Mouse (Mus musculus): ENCODE data around the gene Exoc4. TPM values are rescaled to one million over a fixed set of nuclear protein-coding genes. Genes with fewer than 3 reads are reported as not detected.

The Exoc4 gene
- polyA plus RNA-seq, 1 experiment from 2014 or later: 70.0 TPM

GRCm38 (mm10) chr6:33294626-33295025 lies 45.7 kb downstream of the Exoc4 start:
- H3K9ac ChIP-seq (replicated peaks; ENCODE audit: low read depth, low read length): no peak overlapping the region
- H3K4me1 ChIP-seq (replicated peaks; ENCODE audit: control insufficient read depth, insufficient read depth, low read length): peaks cover 2% of the 10 kb centered on the region; the same call in 1 of the 2 replicates
- H3K36me3 ChIP-seq (ENCODE audit: control insufficient read depth, insufficient read depth): peaks cover 2% of the 10 kb centered on the region; the same call in 1 of the 2 replicates
- H3K4me3 ChIP-seq (replicated peaks; ENCODE audit: low read length): no peak overlapping the region
- H3K27me3 ChIP-seq (replicated peaks; ENCODE audit: control insufficient read depth, insufficient read depth, low read length): no peaks in the 10 kb centered on the region
- WGBS: 60% methylated on average over 2 of the region's 2 CpGs
- H3K9me3 ChIP-seq (ENCODE audit: control insufficient read depth, low read length): no peaks in the 10 kb centered on the region
- no peak overlapping the region for H3K4me2 ChIP-seq (ENCODE audit: low read length)
- no peak for ATAC-seq
- H3K27ac ChIP-seq (ENCODE audit: low read length): no peak overlapping the region

GRCm38 (mm10) chr6:33297566-33297965 lies 48.7 kb downstream of the Exoc4 start:
- Histone ChIP-seq H3K9me3 (ENCODE audit: control insufficient read depth, low read length) (no peaks in the 10 kb centered on the region), H3K36me3 (ENCODE audit: control insufficient read depth, insufficient read depth) (peaks cover 2% of the 10 kb centered on the region; the same call in 1 of the 2 replicates), H3K4me3 (replicated peaks; ENCODE audit: low read length) (no peak overlapping the region), H3K4me1 (replicated peaks; ENCODE audit: control insufficient read depth, insufficient read depth, low read length) (peaks cover 2% of the 10 kb centered on the region; the same call in 1 of the 2 replicates), H3K9ac (replicated peaks; ENCODE audit: low read depth, low read length) (no peak overlapping the region), H3K27me3 (replicated peaks; ENCODE audit: control insufficient read depth, insufficient read depth, low read length) (no peaks in the 10 kb centered on the region), H3K4me2 (ENCODE audit: low read length) (no peak overlapping the region), H3K27ac (ENCODE audit: low read length) (no peak overlapping the region)
- 86% methylated on average over 3 of the region's 3 CpGs for WGBS
- no peak for ATAC-seq

GRCm38 (mm10) chr6:33298768-33299167 lies 49.9 kb downstream of the Exoc4 start:
- no peak overlapping the region for H3K9ac ChIP-seq (replicated peaks; ENCODE audit: low read depth, low read length)
- H3K27ac ChIP-seq (ENCODE audit: low read length): no peak overlapping the region
- no peak overlapping the region for H3K4me3 ChIP-seq (replicated peaks; ENCODE audit: low read length)
- H3K9me3 ChIP-seq (ENCODE audit: control insufficient read depth, low read length): no peaks in the 10 kb centered on the region
- peaks cover 2% of the 10 kb centered on the region; the same call in 1 of the 2 replicates for H3K4me1 ChIP-seq (replicated peaks; ENCODE audit: control insufficient read depth, insufficient read depth, low read length)
- WGBS: 74% methylated on average over 1 of the region's 1 CpGs
- H3K36me3 ChIP-seq (ENCODE audit: control insufficient read depth, insufficient read depth): peaks cover 2% of the 10 kb centered on the region; the same call in 1 of the 2 replicates
- no peak for ATAC-seq
- H3K27me3 ChIP-seq (replicated peaks; ENCODE audit: control insufficient read depth, insufficient read depth, low read length): no peaks in the 10 kb centered on the region
- H3K4me2 ChIP-seq (ENCODE audit: low read length): no peak overlapping the region

GRCm38 (mm10) chr6:33305996-33306395 lies 57.1 kb downstream of the Exoc4 start:
- Histone ChIP-seq H3K4me1 (replicated peaks; ENCODE audit: control insufficient read depth, insufficient read depth, low read length) (no peaks in the 10 kb centered on the region), H3K27me3 (replicated peaks; ENCODE audit: control insufficient read depth, insufficient read depth, low read length) (no peaks in the 10 kb centered on the region), H3K9ac (replicated peaks; ENCODE audit: low read depth, low read length) (no peak overlapping the region), H3K4me3 (replicated peaks; ENCODE audit: low read length) (no peak overlapping the region), H3K9me3 (ENCODE audit: control insufficient read depth, low read length) (no peaks in the 10 kb centered on the region), H3K27ac (ENCODE audit: low read length) (no peak overlapping the region), H3K4me2 (ENCODE audit: low read length) (no peak overlapping the region), H3K36me3 (ENCODE audit: control insufficient read depth, insufficient read depth) (no peaks in the 10 kb centered on the region)
- 85% methylated on average over 1 of the region's 1 CpGs for WGBS
- ATAC-seq: no peak

- no peaks in the 10 kb centered on the region for H3K27me3 ChIP-seq (replicated peaks; ENCODE audit: control insufficient read depth, insufficient read depth, low read length)
- 83% methylated on average over 2 of the region's 2 CpGs for WGBS
These were observed 59.8 kb downstream of the Exoc4 start for GRCm38 (mm10) chr6:33308646-33309045.

GRCm38 (mm10) chr6:33310486-33310885 lies 61.6 kb downstream of the Exoc4 start:
- Histone ChIP-seq H3K9me3 (ENCODE audit: control insufficient read depth, low read length) (no peaks in the 10 kb centered on the region), H3K4me1 (replicated peaks; ENCODE audit: control insufficient read depth, insufficient read depth, low read length) (no peaks in the 10 kb centered on the region), H3K4me2 (ENCODE audit: low read length) (no peak overlapping the region), H3K27ac (ENCODE audit: low read length) (no peak overlapping the region), H3K27me3 (replicated peaks; ENCODE audit: control insufficient read depth, insufficient read depth, low read length) (no peaks in the 10 kb centered on the region), H3K9ac (replicated peaks; ENCODE audit: low read depth, low read length) (no peak overlapping the region), H3K36me3 (ENCODE audit: control insufficient read depth, insufficient read depth) (no peaks in the 10 kb centered on the region), H3K4me3 (replicated peaks; ENCODE audit: low read length) (no peak overlapping the region)
- 100% methylated on average over 1 of the region's 1 CpGs for WGBS
- no peak for ATAC-seq

More at GRCm38 (mm10) chr6:33308646-33309045, 59.8 kb downstream of the Exoc4 start:
- no peaks in the 10 kb centered on the region for H3K9me3 ChIP-seq (ENCODE audit: control insufficient read depth, low read length)
- no peak overlapping the region for H3K4me2 ChIP-seq (ENCODE audit: low read length)
- H3K27ac ChIP-seq (ENCODE audit: low read length): no peak overlapping the region
- no peak overlapping the region for H3K4me3 ChIP-seq (replicated peaks; ENCODE audit: low read length)
- no peak for ATAC-seq
- no peak overlapping the region for H3K9ac ChIP-seq (replicated peaks; ENCODE audit: low read depth, low read length)
- no peaks in the 10 kb centered on the region for H3K4me1 ChIP-seq (replicated peaks; ENCODE audit: control insufficient read depth, insufficient read depth, low read length)
- no peaks in the 10 kb centered on the region for H3K36me3 ChIP-seq (ENCODE audit: control insufficient read depth, insufficient read depth)

- H3K9ac ChIP-seq (replicated peaks; ENCODE audit: low read depth, low read length): no peak overlapping the region
- no peak for ATAC-seq
- H3K4me1 ChIP-seq (replicated peaks; ENCODE audit: control insufficient read depth, insufficient read depth, low read length): no peaks in the 10 kb centered on the region
- H3K9me3 ChIP-seq (ENCODE audit: control insufficient read depth, low read length): no peaks in the 10 kb centered on the region
- WGBS: 81% methylated on average over 3 of the region's 3 CpGs
- H3K4me2 ChIP-seq (ENCODE audit: low read length): no peak overlapping the region
- no peaks in the 10 kb centered on the region for H3K27me3 ChIP-seq (replicated peaks; ENCODE audit: control insufficient read depth, insufficient read depth, low read length)
- no peak overlapping the region for H3K4me3 ChIP-seq (replicated peaks; ENCODE audit: low read length)
- no peaks in the 10 kb centered on the region for H3K36me3 ChIP-seq (ENCODE audit: control insufficient read depth, insufficient read depth)
- no peak overlapping the region for H3K27ac ChIP-seq (ENCODE audit: low read length)
These were observed 74.0 kb downstream of the Exoc4 start for GRCm38 (mm10) chr6:33322849-33323248.

GRCm38 (mm10) chr6:33323386-33323785 lies 74.5 kb downstream of the Exoc4 start:
- no peaks in the 10 kb centered on the region for H3K9me3 ChIP-seq (ENCODE audit: control insufficient read depth, low read length)
- WGBS: 87% methylated on average over 4 of the region's 4 CpGs
- no peak for ATAC-seq

GRCm38 (mm10) chr6:33328326-33328725 lies 79.4 kb downstream of the Exoc4 start:
- Histone ChIP-seq H3K4me3 (replicated peaks; ENCODE audit: low read length) (no peak overlapping the region), H3K4me2 (ENCODE audit: low read length) (no peak overlapping the region), H3K9ac (replicated peaks; ENCODE audit: low read depth, low read length) (no peak overlapping the region), H3K9me3 (ENCODE audit: control insufficient read depth, low read length) (no peaks in the 10 kb centered on the region), H3K4me1 (replicated peaks; ENCODE audit: control insufficient read depth, insufficient read depth, low read length) (no peaks in the 10 kb centered on the region), H3K27me3 (replicated peaks; ENCODE audit: control insufficient read depth, insufficient read depth, low read length) (no peaks in the 10 kb centered on the region), H3K36me3 (ENCODE audit: control insufficient read depth, insufficient read depth) (no peaks in the 10 kb centered on the region), H3K27ac (ENCODE audit: low read length) (no peak overlapping the region)
- no peak for ATAC-seq
- WGBS: 17% methylated on average over 1 of the region's 1 CpGs

More at GRCm38 (mm10) chr6:33323386-33323785, 74.5 kb downstream of the Exoc4 start:
- H3K4me2 ChIP-seq (ENCODE audit: low read length): no peak overlapping the region
- no peaks in the 10 kb centered on the region for H3K4me1 ChIP-seq (replicated peaks; ENCODE audit: control insufficient read depth, insufficient read depth, low read length)
- no peaks in the 10 kb centered on the region for H3K27me3 ChIP-seq (replicated peaks; ENCODE audit: control insufficient read depth, insufficient read depth, low read length)
- no peak overlapping the region for H3K27ac ChIP-seq (ENCODE audit: low read length)
- no peaks in the 10 kb centered on the region for H3K36me3 ChIP-seq (ENCODE audit: control insufficient read depth, insufficient read depth)
- no peak overlapping the region for H3K4me3 ChIP-seq (replicated peaks; ENCODE audit: low read length)
- H3K9ac ChIP-seq (replicated peaks; ENCODE audit: low read depth, low read length): no peak overlapping the region

All from forebrain, embryonic 16.5 days (tissue).